Mouse (Mus musculus) right cerebral cortex, adult 2 months (tissue): ENCODE data around the gene 6030458C11Rik.

Source experiments
- DNase-seq, 2 experiments: peaks; one replicate each; pipeline ENCODE4 v3.0.0; 2021 to 2022; ENCODE audit warnings: low spot score in 2 of 2

6030458C11Rik gene

GRCm38 (mm10) chr15:12760747-12761146, 63.7 kb downstream of the 6030458C11Rik start:
- DNase-seq: no peak

DNA sequence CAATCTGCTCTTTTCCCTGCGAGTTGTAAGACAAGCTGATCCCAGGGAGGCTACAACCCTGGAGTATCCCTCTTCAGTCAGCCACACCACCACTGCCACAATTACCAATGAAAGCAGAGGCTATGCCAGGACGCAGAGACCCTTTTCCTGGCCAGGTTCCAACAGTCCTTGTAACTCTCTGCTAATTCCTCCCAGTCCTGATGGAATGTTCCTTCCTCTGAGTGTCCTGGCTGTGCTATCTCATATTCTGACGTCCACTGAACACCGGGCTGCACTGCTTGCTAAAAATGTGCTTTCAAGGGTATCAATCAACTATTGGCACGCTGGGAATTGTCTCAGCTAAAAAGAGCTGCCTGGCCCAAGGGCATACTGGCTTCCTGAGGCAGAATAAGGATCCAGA, 66.0 kb downstream of the 6030458C11Rik start:
- DNase-seq: no peak
